In the genomic region with DNA sequence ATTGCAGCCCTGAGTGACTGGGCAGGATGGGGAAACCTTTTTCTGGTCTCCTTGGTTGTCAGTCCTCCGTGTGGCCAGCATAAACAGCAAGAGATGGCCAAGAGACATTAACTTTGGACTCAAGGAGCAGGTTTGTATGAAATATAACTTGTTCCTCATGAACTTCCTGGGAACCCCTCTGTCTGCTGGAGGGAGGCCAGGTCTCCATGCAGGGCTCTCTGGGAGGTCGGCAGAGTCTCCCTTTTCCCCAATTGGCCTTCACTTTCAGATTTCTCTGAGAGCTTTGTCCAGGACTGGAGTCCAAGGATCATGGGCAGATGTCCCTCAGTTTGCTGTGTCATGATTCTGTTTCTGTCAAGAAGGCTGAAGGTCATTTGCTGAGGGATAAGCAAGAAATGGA, we compare ENCODE assay signal across 13 mouse cellular contexts. TPM values are rescaled to one million over a fixed set of nuclear protein-coding genes. Genes with fewer than 3 reads are reported as not detected.
A peak's percentile ranks its signal among the peaks of the same experiment; 100 is the strongest.
DNase-seq lines count a peak whose midpoint lies in the region; ATAC-seq and TF ChIP-seq lines count a peak whose summit lies in the region.
"Had no signal": no experiment of that assay in that cellular context is flagged by ENCODE, and none has a peak within 500 bp of the region (broad histone marks: within the 10 kb centered on the region; RNA-seq: fewer than 3 reads in every experiment).

No protein-coding gene starts in this region.

- WGBS in hindbrain, postnatal 0 days, result 80% methylated on average over 2 of the region's 2 CpGs
- 83% methylated on average over 2 of the region's 2 CpGs for WGBS in hindbrain, embryonic 14.5 days
- WGBS in forebrain, embryonic 10.5 days, result 87% methylated on average over 2 of the region's 2 CpGs
- 53% methylated on average over 2 of the region's 2 CpGs for WGBS in kidney, embryonic 16.5 days

- no peaks in the 10 kb centered on the region for H3K36me3 ChIP-seq in hindbrain, postnatal 0 days (ENCODE audit: insufficient read depth, low read length)
- no peaks in the 10 kb centered on the region; the same call in 1 of the 2 replicates for H3K36me3 ChIP-seq in hindbrain, embryonic 14.5 days (replicated peaks; ENCODE audit: control insufficient read depth, insufficient read depth)
- peaks cover 63% of the 10 kb centered on the region for H3K36me3 ChIP-seq in forebrain, embryonic 10.5 days (replicated peaks)
- H3K36me3 ChIP-seq in kidney, embryonic 16.5 days (ENCODE audit: insufficient read depth, low read length), result peaks cover 13% of the 10 kb centered on the region

- H3K4me1 ChIP-seq in hindbrain, postnatal 0 days (ENCODE audit: insufficient read depth, low read length), result peaks cover 30% of the 10 kb centered on the region
- peaks cover 33% of the 10 kb centered on the region for H3K4me1 ChIP-seq in hindbrain, embryonic 14.5 days (replicated peaks; ENCODE audit: control insufficient read depth, insufficient read depth, low read length)
- H3K4me1 ChIP-seq in forebrain, embryonic 10.5 days, result peaks cover 72% of the 10 kb centered on the region
- peaks cover 50% of the 10 kb centered on the region for H3K4me1 ChIP-seq in kidney, embryonic 16.5 days (ENCODE audit: insufficient read depth, low read length)

- DNase-seq in adrenal gland, postnatal 14 days, result peak; percentile 53
- DNase-seq in adrenal gland, postnatal 4 days (ENCODE audit: low spot score in 2 of 2), result no peak
- DNase-seq in hindbrain, postnatal 0 days (ENCODE audit: low spot score), result no peak
- DNase-seq in hindbrain, embryonic 14.5 days (ENCODE audit: low spot score), result no peak
- no peak for DNase-seq in forebrain, embryonic 10.5 days (ENCODE audit: extremely low spot score, low spot score)
- DNase-seq in thymus, postnatal 25 days, result no peak
- no peak for DNase-seq in layer of hippocampus, adult 9-10 months (ENCODE audit: low spot score)
- DNase-seq: liver, postnatal 0 days had no signal

- ATAC-seq in hindbrain, postnatal 0 days, result no peak
- ATAC-seq in hindbrain, embryonic 14.5 days (ENCODE audit: low FRiP score), result no peak
- ATAC-seq in kidney, embryonic 16.5 days (ENCODE audit: low FRiP score, low TSS enrichment), result no peak
- ATAC-seq: liver, postnatal 0 days had no signal

- TF ChIP-seq CTCF in hindbrain, postnatal 0 days (IDR thresholded peaks at IDR 0.05; ENCODE audit: low read depth), result no peak

- H3K9ac ChIP-seq in hindbrain, postnatal 0 days (replicated peaks; ENCODE audit: low read length), result no peak overlapping the region
- H3K9ac ChIP-seq in hindbrain, embryonic 14.5 days, result no peak overlapping the region
- H3K9ac ChIP-seq in kidney, embryonic 16.5 days (replicated peaks; ENCODE audit: low read length), result no peak overlapping the region
- H3K9ac ChIP-seq: liver, postnatal 0 days had no signal

- H3K9me3 ChIP-seq in hindbrain, postnatal 0 days (ENCODE audit: low read length), result no peaks in the 10 kb centered on the region
- H3K9me3 ChIP-seq in hindbrain, embryonic 14.5 days (ENCODE audit: control insufficient read depth, low read length), result no peaks in the 10 kb centered on the region
- no peaks in the 10 kb centered on the region for H3K9me3 ChIP-seq in forebrain, embryonic 10.5 days
- H3K9me3 ChIP-seq in kidney, embryonic 16.5 days (ENCODE audit: low read length), result no peaks in the 10 kb centered on the region

- no peak overlapping the region for H3K27ac ChIP-seq in hindbrain, postnatal 0 days
- no peak overlapping the region for H3K27ac ChIP-seq in hindbrain, embryonic 14.5 days
- peak overlapping the region; percentile 42; the same call in 1 of the 2 replicates for H3K27ac ChIP-seq in forebrain, embryonic 10.5 days
- H3K27ac ChIP-seq in kidney, embryonic 16.5 days (ENCODE audit: low read length), result 0 out of 2 replicates have a peak overlapping the region, but pooled peaks have one; percentile 22

- H3K4me3 ChIP-seq in hindbrain, postnatal 0 days (ENCODE audit: low read length), result no peak overlapping the region
- no peak overlapping the region for H3K4me3 ChIP-seq in hindbrain, embryonic 14.5 days (replicated peaks; ENCODE audit: low read length)
- no peak overlapping the region for H3K4me3 ChIP-seq in forebrain, embryonic 10.5 days
- H3K4me3 ChIP-seq in kidney, embryonic 16.5 days (ENCODE audit: low read length), result no peak overlapping the region

- no peaks in the 10 kb centered on the region for H3K27me3 ChIP-seq in hindbrain, postnatal 0 days (ENCODE audit: insufficient read depth, low read length)
- H3K27me3 ChIP-seq in hindbrain, embryonic 14.5 days (ENCODE audit: control insufficient read depth, insufficient read depth, low read length), result no peaks in the 10 kb centered on the region
- H3K27me3 ChIP-seq in forebrain, embryonic 10.5 days (ENCODE audit: poor library complexity, severe bottlenecking), result no peaks in the 10 kb centered on the region
- H3K27me3 ChIP-seq in kidney, embryonic 16.5 days (ENCODE audit: insufficient read depth, low read length), result no peaks in the 10 kb centered on the region

- H3K4me2 ChIP-seq in hindbrain, postnatal 0 days (ENCODE audit: low read depth, low read length), result 0 out of 2 replicates have a peak overlapping the region, but pooled peaks have one; percentile 7
- H3K4me2 ChIP-seq in hindbrain, embryonic 14.5 days (replicated peaks), result no peak overlapping the region
- H3K4me2 ChIP-seq in kidney, embryonic 16.5 days (replicated peaks; ENCODE audit: low read depth, low read length), result no peak overlapping the region

RNA-seq across cellular contexts. Expression of a gene that starts 6.0 kb away (rescaled TPM):
- total RNA-seq in adrenal gland, postnatal 14 days (2021), result 66.0 and 91.4 TPM in 2 replicates
- total RNA-seq in adrenal gland, postnatal 4 days (2021), result 10 to 100 TPM; 19.5 to 22.2 TPM
- 7.2 and 13.1 TPM in 2 replicates for total RNA-seq in hindbrain, postnatal 0 days (2014; rRNA removed)
- polyA plus RNA-seq in hindbrain, postnatal 0 days (2015; fragmentation: Nextera tagmentation; extraction: Ambion mirVana), result 7.4 and 7.8 TPM in 2 replicates
- polyA plus RNA-seq in hindbrain, embryonic 14.5 days (2014; fragmentation: Nextera tagmentation; extraction: Ambion mirVana), result 10.3 and 11.1 TPM in 2 replicates
- polyA plus RNA-seq in forebrain, embryonic 10.5 days (2016; fragmentation: Nextera tagmentation; extraction: Ambion mirVana), result 19.3 and 21.5 TPM in 2 replicates
- polyA plus RNA-seq in kidney, embryonic 16.5 days (2015; fragmentation: Nextera tagmentation; extraction: Ambion mirVana), result 51.8 and 54.0 TPM in 2 replicates
- total RNA-seq: megakaryocyte-erythroid progenitor cell, adult 5-6 weeks; neutrophil, adult 5-6 weeks had no signal

RNA-seq across cellular contexts. Expression of a gene that starts 56.5 kb away (rescaled TPM):
- not detected in 2 replicates for total RNA-seq in adrenal gland, postnatal 14 days (2021)
- total RNA-seq in adrenal gland, postnatal 4 days (2021), result not detected
- 0.58 and 1.8 TPM in 2 replicates for total RNA-seq in hindbrain, postnatal 0 days (2014; rRNA removed)
- 0.71 and 1.2 TPM in 2 replicates for polyA plus RNA-seq in hindbrain, postnatal 0 days (2015; fragmentation: Nextera tagmentation; extraction: Ambion mirVana)
- polyA plus RNA-seq in hindbrain, embryonic 14.5 days (2014; fragmentation: Nextera tagmentation; extraction: Ambion mirVana), result 0.86 and 1.8 TPM in 2 replicates
- 0.10 and 0.27 TPM in 2 replicates for polyA plus RNA-seq in forebrain, embryonic 10.5 days (2016; fragmentation: Nextera tagmentation; extraction: Ambion mirVana)
- 0.34 and 0.39 TPM in 2 replicates for polyA plus RNA-seq in kidney, embryonic 16.5 days (2015; fragmentation: Nextera tagmentation; extraction: Ambion mirVana)
- total RNA-seq: gastrocnemius, postnatal 4 days; megakaryocyte-erythroid progenitor cell, adult 5-6 weeks; neutrophil, adult 5-6 weeks had no signal
- polyA plus RNA-seq: stomach, embryonic 14.5 days had no signal

Comparison
In these comparisons a context has a peak if more than half of its experiments do, and no peak if none do; other contexts are left out.
1. H3K27ac ChIP-seq: peak in forebrain, embryonic 10.5 days (single experiment) and kidney, embryonic 16.5 days (single experiment); none in hindbrain, postnatal 0 days (single experiment) and hindbrain, embryonic 14.5 days (single experiment).